Mouse (Mus musculus) erythroblast, embryonic 14.5 days (primary cell): ENCODE measurements at regions not wholly inside any gene's neighbourhood (a gene's known extent, or its start where the extent isn't known, plus 50 kb on each side); places are given as distances from the start of the nearest gene placed in this dataset.

Source experiments
- GATA1 ChIP-seq: IDR thresholded peaks from 2 replicates; pipeline ENCODE4 v1.6.1; 2012; ENCODE audit warnings: low read length, inconsistent platforms, mixed read lengths
- TAL1 ChIP-seq: IDR thresholded peaks from 3 replicates; pipeline ENCODE4 v1.6.1; 2012; ENCODE audit warnings: low read length, inconsistent platforms, mixed read lengths

GRCm38 (mm10) chr7:71560296-71560936, 209.1 kb upstream of the Gm10295 start:
- TF ChIP-seq GATA1 (no peak), TAL1 (no peak)
